Mouse (Mus musculus) stomach, postnatal 0 days (tissue): ENCODE measurements around the gene Desi2.

Source experiments
- CTCF ChIP-seq: IDR thresholded peaks from 2 replicates; pipeline ENCODE4 v1.5.1; 2016; ENCODE audit warnings: antibody characterized with exemption, low read depth, mild to moderate bottlenecking, moderate library complexity
- EP300 ChIP-seq: optimal IDR thresholded peaks from 2 replicates; pipeline ENCODE3; 2016; ENCODE audit warnings: antibody characterized with exemption

- TF ChIP-seq EP300 (no peak), CTCF (no peak)
These were observed 1.2 kb downstream of the Desi2 start for GRCm38 (mm10) chr1:178188386-178188785.
